Mouse (Mus musculus): ENCODE measurements around the gene Abhd17a. TPM values are rescaled to one million over a fixed set of nuclear protein-coding genes. Genes with fewer than 3 reads are reported as not detected.

The Abhd17a gene
- 264 and 275 TPM in 2 replicates for total RNA-seq (2014; rRNA removed)
- polyA plus RNA-seq (2015; fragmentation: Nextera tagmentation; extraction: Ambion mirVana) = 152 and 157 TPM in 2 replicates

GRCm38 (mm10) chr10:80589879-80590854 lies at the start of gene Abhd17a:
Gene Abhd17a (minus strand): TSS chr10:80590341.
- no peak for TF ChIP-seq CTCF (IDR thresholded peaks at IDR 0.05)
- peak within 1 kb of the TSS; percentile 84 for H3K9ac ChIP-seq (replicated peaks; ENCODE audit: low read length, poor library complexity, severe bottlenecking)
- H3K4me3 ChIP-seq (ENCODE audit: low read depth, low read length) = peak within 1 kb of the TSS; percentile 57
- H3K27ac ChIP-seq (ENCODE audit: low read depth, low read length) = peak within 1 kb of the TSS; percentile 65
- no peaks in the 10 kb centered on the region for H3K27me3 ChIP-seq (ENCODE audit: insufficient read depth, low read length)
- under 1% methylated on average over 56 of the region's 73 CpGs for WGBS
- ATAC-seq (ENCODE audit: low FRiP score) = peak; percentile 96
- peak; percentile 98 for DNase-seq (ENCODE audit: low spot score)
- H3K9me3 ChIP-seq (ENCODE audit: low read length) = no peaks in the 10 kb centered on the region
- peaks cover 10% of the 10 kb centered on the region for H3K36me3 ChIP-seq (ENCODE audit: insufficient read depth, low read length)
- H3K4me2 ChIP-seq (ENCODE audit: low read depth, low read length, poor library complexity, severe bottlenecking) = peak within 1 kb of the TSS; percentile 86
- H3K4me1 ChIP-seq (ENCODE audit: insufficient read depth, low read length) = peaks cover 12% of the 10 kb centered on the region

GRCm38 (mm10) chr10:80635345-80635744 lies 45.2 kb upstream of the Abhd17a start:
- WGBS = 89% methylated on average over 6 of the region's 6 CpGs
- Histone ChIP-seq H3K27me3 (ENCODE audit: insufficient read depth, low read length) (no peaks in the 10 kb centered on the region), H3K9ac (replicated peaks; ENCODE audit: low read length, poor library complexity, severe bottlenecking) (no peak overlapping the region), H3K4me2 (ENCODE audit: low read depth, low read length, poor library complexity, severe bottlenecking) (no peak overlapping the region), H3K36me3 (ENCODE audit: insufficient read depth, low read length) (peaks cover 63% of the 10 kb centered on the region), H3K4me1 (ENCODE audit: insufficient read depth, low read length) (no peaks in the 10 kb centered on the region), H3K27ac (ENCODE audit: low read depth, low read length) (no peak overlapping the region), H3K4me3 (ENCODE audit: low read depth, low read length) (no peak overlapping the region), H3K9me3 (ENCODE audit: low read length) (no peaks in the 10 kb centered on the region)
- DNase-seq (ENCODE audit: low spot score) (no peak), ATAC-seq (ENCODE audit: low FRiP score) (no peak)
- TF ChIP-seq CTCF (IDR thresholded peaks at IDR 0.05) = no peak

GRCm38 (mm10) chr10:80628925-80629324 lies 38.8 kb upstream of the Abhd17a start:
- Histone ChIP-seq H3K36me3 (ENCODE audit: insufficient read depth, low read length) (peaks cover 4% of the 10 kb centered on the region), H3K9me3 (ENCODE audit: low read length) (no peaks in the 10 kb centered on the region), H3K4me1 (ENCODE audit: insufficient read depth, low read length) (peaks cover 7% of the 10 kb centered on the region), H3K4me3 (ENCODE audit: low read depth, low read length) (no peak overlapping the region), H3K27me3 (ENCODE audit: insufficient read depth, low read length) (no peaks in the 10 kb centered on the region), H3K4me2 (ENCODE audit: low read depth, low read length, poor library complexity, severe bottlenecking) (no peak overlapping the region), H3K27ac (ENCODE audit: low read depth, low read length) (no peak overlapping the region), H3K9ac (replicated peaks; ENCODE audit: low read length, poor library complexity, severe bottlenecking) (no peak overlapping the region; the same call in 1 of the 2 replicates)
- WGBS = 80% methylated on average over 9 of the region's 9 CpGs
- no peak for TF ChIP-seq CTCF (IDR thresholded peaks at IDR 0.05)
- DNase-seq (ENCODE audit: low spot score) (no peak), ATAC-seq (ENCODE audit: low FRiP score) (no peak)

GRCm38 (mm10) chr10:80627685-80628084 lies 37.5 kb upstream of the Abhd17a start:
- no peak overlapping the region for H3K27ac ChIP-seq (ENCODE audit: low read depth, low read length)
- H3K9me3 ChIP-seq (ENCODE audit: low read length) = no peaks in the 10 kb centered on the region
- 60% methylated on average over 2 of the region's 2 CpGs for WGBS
- H3K9ac ChIP-seq (replicated peaks; ENCODE audit: low read length, poor library complexity, severe bottlenecking) = no peak overlapping the region
- no peaks in the 10 kb centered on the region for H3K27me3 ChIP-seq (ENCODE audit: insufficient read depth, low read length)
- H3K4me2 ChIP-seq (ENCODE audit: low read depth, low read length, poor library complexity, severe bottlenecking) = no peak overlapping the region
- DNase-seq (ENCODE audit: low spot score) (no peak), ATAC-seq (ENCODE audit: low FRiP score) (no peak)
- peaks cover 11% of the 10 kb centered on the region for H3K4me1 ChIP-seq (ENCODE audit: insufficient read depth, low read length)
- TF ChIP-seq CTCF (IDR thresholded peaks at IDR 0.05) = no peak
- H3K4me3 ChIP-seq (ENCODE audit: low read depth, low read length) = no peak overlapping the region
- peaks cover 4% of the 10 kb centered on the region for H3K36me3 ChIP-seq (ENCODE audit: insufficient read depth, low read length)

- ATAC-seq (ENCODE audit: low FRiP score) (no peak), DNase-seq (ENCODE audit: low spot score) (no peak)
- H3K4me3 ChIP-seq (ENCODE audit: low read depth, low read length) = no peak overlapping the region
- WGBS = 95% methylated on average over 3 of the region's 4 CpGs
- no peak overlapping the region for H3K9ac ChIP-seq (replicated peaks; ENCODE audit: low read length, poor library complexity, severe bottlenecking)
- H3K4me2 ChIP-seq (ENCODE audit: low read depth, low read length, poor library complexity, severe bottlenecking) = no peak overlapping the region
- TF ChIP-seq CTCF (IDR thresholded peaks at IDR 0.05) = no peak
- no peaks in the 10 kb centered on the region for H3K9me3 ChIP-seq (ENCODE audit: low read length)
- peaks cover 11% of the 10 kb centered on the region for H3K4me1 ChIP-seq (ENCODE audit: insufficient read depth, low read length)
- H3K27me3 ChIP-seq (ENCODE audit: insufficient read depth, low read length) = no peaks in the 10 kb centered on the region
- H3K27ac ChIP-seq (ENCODE audit: low read depth, low read length) = no peak overlapping the region
- H3K36me3 ChIP-seq (ENCODE audit: insufficient read depth, low read length) = peaks cover 4% of the 10 kb centered on the region; the same call in 1 of the 2 replicates
These were observed 35.6 kb upstream of the Abhd17a start for GRCm38 (mm10) chr10:80625764-80626163.
